Mouse (Mus musculus) telencephalon, adult 2 months (tissue): ENCODE data around the gene Gm49661.

Experiments
- DNase-seq: peaks from one replicate; pipeline ENCODE4 v3.0.0-alpha.2; 2011; ENCODE audit warnings: low read depth, low spot score

Gene Gm49661

DNA sequence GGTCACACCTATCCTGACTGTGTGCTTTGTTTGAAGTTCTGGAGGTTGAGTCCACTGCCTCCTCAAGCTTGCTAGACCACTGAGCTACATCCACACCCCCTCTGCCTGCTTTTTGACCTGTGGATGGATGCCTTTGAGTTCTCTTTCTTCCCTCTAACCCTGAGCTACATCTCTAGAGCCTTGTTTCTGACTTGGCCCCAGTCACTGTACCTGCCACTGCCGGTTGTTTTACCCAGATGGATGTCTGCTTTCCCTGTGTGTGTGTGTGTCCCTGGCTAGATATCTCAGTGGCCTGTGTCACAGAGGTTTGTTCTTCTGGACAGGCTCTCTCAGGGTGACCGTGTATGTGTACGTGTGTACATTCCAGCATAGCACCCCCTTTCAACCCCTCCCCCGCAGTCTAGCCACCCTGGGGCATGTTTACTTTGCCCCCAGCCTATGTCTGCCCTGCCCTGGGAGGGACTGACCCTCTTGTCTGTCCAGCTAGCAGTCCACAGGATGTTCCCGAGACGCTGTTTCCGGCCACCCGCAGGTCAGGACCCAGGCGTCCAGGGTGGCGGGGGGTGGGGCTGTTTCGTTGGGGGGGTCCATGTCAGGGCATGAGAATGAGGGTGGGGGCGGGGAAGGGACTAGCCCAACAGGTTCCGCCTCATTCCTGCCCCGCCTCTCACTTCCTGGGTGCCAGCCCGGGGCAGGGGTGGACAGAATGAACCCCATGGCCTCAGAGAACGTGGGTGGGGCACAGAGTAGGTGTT lies 15.2 kb upstream of the Gm49661 start:
- no peak for DNase-seq

DNA sequence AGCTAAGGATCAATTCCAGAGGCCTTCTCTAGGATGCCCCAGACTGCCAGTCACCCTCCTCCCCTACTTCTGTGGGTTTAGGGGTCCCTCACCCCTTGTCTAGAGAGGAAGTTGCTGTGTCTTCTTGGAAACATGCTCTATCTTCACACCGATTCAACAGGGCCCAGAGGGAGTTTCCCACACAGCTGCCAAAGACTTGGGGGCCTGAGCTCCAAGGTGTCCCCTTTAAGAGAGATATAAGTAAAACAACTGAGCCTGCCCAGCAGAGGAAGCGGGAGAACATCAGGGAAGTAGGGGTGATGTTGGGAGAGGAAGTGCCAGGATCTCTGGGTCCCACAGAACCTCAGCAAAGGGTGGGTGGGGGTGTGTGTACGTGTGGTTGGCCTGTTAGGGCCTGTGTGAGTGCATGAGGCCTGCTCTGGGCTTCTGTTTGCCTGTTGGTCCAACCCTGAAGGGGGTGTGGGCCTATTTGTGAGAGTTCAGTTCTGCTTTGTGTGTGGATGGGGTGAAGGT lies 13.3 kb upstream of the Gm49661 start:
- DNase-seq = no peak

DNA sequence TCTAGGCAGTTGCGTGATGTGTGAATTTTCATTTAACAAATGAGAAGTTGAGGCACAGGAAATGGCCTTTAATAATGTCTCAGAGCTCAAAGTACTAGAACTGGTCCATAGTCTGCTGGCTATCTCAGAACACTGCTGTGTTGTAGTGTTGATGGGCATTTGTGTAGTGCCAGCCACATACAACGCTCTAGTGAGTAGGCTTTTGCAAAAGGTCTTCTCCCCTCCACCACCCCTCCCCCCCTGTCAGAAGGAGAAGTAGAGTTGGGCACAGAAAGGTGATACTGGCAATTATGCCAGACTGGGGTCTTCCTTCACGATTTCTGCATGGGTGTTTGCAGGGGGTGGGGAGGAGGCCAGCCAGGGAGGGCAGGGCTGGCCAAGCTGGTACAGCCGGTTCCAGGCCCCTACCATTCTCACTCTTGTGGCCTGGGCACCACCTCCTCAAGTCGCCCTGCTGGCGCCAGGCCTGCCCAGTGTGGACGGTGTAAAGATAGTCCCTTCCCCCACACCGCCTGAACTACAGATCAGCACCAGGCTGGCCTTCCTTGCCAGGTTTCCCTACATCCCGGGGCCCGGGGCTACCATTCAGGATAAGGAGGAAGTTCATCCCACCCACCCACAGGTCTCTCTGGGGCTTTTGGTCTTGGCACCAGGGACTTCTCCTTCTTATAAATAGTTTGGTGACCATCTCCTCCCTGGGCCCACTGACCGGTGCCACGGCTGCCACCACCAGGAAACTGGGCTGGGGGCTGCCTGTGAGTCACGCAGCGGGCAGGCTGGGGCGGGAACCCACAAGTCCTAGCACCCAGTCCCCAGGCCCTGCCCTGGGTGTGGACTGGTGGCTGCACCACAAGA lies 12.6 kb upstream of the Gm49661 start:
- no peak for DNase-seq

GRCm38 (mm10) chr8:84980622-84981358 lies 11.6 kb upstream of the Gm49661 start:
- no peak for DNase-seq

DNA sequence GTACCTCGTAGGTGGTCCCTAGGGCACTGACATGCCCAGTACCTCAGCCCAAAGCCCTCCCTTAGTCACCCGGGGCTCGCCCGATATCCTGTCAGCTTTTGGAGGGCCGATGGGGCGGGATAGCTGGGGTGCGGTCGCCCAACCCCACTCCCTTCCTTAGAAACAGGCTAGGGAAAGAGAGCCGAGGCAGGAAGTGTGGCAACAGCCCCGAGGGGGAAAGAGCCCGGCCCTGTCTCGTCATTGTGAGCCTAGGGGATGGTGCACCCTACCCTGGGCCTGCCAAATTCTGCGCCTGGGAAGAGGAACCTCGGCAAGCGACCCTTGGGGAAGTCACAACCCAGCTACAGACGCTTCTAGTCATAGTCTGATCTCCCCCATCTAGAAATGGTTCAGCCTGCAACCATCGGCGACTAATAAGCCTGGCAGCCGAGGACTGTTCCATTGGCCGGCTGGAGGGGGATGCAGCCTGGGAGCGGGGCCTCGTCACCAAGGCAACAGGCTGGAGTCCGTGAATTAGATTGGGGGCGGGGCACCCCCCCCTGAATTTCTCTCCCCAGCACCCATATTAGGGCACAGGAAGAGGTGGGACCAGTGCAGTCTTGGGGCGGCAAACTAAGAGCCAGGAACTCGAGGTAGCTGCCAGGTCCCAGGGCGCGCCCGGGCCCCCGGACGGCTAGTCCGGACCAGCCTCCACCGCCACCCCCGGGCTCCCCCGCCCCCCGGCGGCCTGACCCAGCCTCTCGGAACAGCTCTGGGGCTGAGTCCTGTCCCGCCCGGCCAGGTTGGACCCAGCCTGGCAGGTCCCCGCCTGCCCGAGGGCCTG lies 10.6 kb upstream of the Gm49661 start:
- DNase-seq = peak; percentile 97

DNA sequence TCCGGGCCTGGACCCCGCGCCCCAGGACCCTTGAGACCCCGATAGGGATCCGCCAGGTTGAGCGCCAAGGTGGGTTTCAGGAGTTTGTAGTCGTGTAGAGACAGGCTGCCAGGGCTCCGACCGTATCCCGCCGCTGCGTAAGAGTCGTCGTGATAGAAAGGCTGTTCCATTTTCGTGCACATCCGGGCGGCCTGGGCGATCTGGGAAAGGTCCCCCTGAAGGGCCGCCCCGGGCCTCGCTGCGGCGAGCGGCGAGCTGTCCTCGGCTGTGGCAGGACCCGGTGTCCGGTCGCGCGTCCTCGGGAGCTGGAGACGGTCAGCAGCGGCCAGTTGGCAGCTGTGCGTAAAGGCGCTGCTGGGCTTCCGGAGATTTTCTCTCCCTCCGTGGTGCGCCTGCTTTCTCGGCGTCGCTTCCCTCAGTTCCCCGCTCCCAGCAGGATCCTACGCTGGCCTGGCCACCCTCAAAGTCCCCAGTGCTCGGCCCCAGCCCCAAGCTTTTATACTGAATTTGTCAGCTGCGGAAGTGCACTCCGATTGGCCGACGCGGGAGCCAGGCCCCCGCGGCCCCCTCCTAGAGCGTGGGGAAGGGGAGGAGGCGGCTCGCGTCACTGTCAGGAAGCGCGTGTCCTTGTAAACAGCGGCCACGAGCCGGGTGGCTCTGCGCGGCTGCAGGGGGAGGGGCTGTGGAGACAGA lies 9.2 kb upstream of the Gm49661 start, which contains the start of gene Junb:
TSS of gene Junb (minus strand) at position 471 of the 693 bp plus-strand sequence.
- peak; percentile 94 for DNase-seq

GRCm38 (mm10) chr8:84977435-84978247 lies 8.4 kb upstream of the Gm49661 start:
- DNase-seq = no peak

DNA sequence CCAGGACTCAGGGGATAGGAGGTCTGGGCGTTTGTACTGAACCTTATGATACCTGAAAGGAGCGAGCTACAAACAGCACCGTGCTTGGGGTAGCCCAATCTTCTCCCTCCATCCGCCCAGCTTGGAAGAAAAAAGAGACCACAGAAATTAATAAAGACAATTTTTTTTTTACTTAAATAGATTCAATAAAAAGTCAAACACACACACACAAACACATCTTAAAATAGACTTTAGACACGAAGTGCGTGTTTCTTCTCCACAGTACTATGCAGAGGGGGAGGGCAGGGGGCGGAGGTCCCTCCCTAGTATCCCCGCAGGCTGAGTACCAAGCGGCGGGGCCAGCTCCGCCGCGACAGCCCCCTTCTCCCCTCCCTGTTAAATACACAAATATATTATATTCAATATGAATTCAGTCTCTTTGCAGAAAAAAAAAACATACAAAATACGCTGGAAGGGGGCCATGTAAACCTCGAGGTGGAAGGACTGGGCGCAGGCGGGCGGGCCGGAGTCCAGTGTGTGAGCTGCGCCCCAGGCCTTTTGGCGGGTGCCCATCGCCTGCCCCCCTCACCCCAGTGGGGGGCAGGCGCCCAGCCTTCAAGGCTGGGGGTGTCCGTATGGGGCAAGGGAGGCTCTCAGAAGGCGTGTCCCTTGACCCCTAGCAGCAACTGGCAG lies 7.7 kb upstream of the Gm49661 start:
- DNase-seq = no peak

DNA sequence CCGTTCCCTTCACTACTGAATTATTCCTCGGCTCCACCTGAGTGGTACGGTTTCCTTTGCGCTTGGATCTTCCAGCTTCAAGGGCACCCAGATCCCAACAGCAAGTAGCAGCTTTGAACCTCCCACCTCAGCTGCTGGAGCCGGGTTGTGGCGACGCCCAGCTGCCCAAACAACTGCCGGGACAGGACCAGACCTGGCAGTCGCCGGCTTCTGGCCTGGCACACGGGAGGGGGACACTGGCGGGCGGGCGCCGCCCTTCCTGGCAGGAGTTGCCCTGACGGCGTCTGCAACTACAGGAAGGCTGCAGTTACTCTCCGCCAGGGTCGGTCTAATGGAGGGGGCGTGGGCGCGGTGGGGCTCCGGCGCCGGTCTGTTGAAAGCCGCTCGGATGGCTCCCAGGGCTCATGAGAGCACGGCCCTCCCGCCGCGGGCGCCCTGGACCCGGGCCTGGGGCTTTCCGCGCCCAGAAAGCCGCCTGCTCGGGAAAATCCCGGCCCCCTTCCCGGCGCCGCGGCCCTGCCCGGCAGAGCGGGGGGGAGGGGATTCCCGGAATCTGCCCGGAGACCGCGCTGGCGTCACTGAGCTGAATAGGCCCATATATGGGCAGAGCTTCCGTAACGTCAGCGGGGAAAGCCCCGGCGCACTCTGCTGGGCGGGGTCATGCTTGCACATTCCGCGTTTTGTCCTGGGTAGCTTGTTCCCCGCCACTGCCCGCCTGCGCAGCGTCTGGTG lies 7.0 kb upstream of the Gm49661 start:
- peak; percentile 89 for DNase-seq

DNA sequence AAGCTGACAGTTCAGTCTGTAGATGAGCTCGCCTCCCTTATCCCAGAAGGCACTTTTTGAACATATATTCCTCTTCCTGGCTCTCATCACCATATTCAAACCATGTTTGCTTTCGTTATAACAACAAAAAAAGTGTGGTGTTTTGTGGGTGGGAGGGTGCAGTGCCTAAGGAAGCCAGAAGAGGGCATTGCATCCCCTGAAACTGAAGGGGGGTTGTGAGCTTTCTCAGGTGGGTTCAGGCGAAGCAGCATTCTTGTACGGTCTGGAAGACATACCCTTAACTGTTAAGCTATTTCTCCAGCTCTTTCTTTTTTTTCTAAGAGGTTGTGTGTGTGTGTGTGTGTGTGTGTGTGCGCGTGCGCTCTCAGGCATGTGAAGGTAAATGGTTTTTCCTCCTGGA lies 6.2 kb upstream of the Gm49661 start:
- DNase-seq = no peak

DNA sequence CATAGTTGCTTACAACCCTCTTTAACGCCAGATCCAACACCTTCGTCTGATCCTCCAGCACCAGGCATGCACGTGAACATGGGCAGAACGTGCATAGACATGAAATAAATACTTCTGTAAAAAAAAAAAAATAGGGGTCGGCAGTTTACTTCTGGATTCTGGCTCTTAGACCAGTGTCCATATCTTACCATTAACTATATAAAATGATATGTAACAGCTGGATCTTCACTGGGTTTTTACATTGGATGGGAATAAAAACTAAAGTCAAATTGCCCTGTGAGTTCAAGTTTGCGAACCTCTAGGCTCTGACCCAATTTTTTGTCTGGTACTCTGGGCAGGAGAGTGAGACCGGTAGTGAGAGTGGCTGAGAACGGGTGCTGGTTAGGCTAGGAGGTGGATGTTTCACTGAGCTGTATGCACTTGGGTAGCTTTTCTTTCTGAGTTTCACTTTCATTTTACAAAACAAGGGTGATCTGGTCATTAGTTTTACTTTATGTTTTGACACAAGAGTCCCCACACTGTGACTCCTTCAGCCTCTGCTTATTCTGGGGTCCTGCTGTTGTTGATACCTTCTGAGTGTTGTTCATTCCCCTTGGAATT lies 5.4 kb upstream of the Gm49661 start:
- no peak for DNase-seq

GRCm38 (mm10) chr8:84973803-84974542 lies 4.7 kb upstream of the Gm49661 start:
- DNase-seq = no peak

- DNase-seq = no peak
These were observed 3.8 kb upstream of the Gm49661 start for GRCm38 (mm10) chr8:84973079-84973478.

DNA sequence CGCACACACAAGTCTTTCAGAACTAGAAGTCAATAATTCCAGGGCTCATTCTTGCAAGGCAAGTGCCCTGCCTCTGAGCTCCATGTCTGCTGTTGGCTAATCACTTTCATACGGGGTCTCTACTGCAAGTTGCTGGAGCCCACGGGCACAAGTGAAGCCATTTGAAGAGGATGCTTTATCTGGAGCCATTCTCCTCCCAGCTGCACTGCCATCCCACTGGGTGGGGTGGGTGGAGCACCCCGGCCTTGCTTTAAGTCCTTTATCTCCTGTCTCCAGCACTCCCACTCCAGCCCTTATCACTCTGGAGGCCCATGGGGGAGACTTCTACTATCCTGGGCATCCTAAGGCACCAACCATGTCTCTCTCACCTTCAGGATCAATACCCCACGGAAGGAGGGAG lies 1.7 kb upstream of the Gm49661 start:
- no peak for DNase-seq

GRCm38 (mm10) chr8:84970135-84970790 lies 1.0 kb upstream of the Gm49661 start:
- no peak for DNase-seq

DNA sequence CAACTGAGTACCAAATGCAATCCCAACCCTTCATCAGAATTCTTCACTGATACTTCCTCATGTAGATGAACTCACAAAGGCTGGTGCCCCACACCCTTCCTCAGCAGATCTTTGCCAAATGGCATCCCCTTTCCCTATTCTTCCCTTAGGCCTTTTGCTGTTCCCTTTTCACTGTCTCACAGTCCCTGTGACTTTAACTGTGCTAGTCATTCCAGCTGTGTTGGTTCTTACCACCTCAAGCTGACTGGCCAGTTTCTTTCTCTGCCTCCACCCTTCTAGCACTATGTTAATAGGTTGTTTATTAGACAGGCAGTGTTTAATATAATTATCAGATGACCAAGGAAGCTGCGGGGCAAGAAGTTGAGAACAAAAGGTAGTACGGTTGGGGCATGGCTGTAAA lies 583 bp downstream of the Gm49661 start:
- no peak for DNase-seq
